Mouse (Mus musculus) heart, adult 2 months (tissue): ENCODE measurements around the gene Ndufa13.
A peak's percentile ranks its signal among the peaks of the same experiment; 100 is the strongest.

Experiments
- CTCF ChIP-seq: fragments of 200-600 bp; IDR thresholded peaks from 2 replicates; pipeline ENCODE4 v1.8.1; 2022; ENCODE audit warnings: antibody characterized with exemption, mild to moderate bottlenecking, moderate library complexity
- EP300 ChIP-seq: fragments of 200-500 bp; IDR thresholded peaks from 2 replicates; pipeline ENCODE4 v1.6.1; 2011; ENCODE audit warnings: low read depth, low read length, control low read depth; ENCODE audit not compliant: insufficient read depth
- POLR2A ChIP-seq: fragments of 200-500 bp; IDR thresholded peaks from 2 replicates; pipeline ENCODE4 v1.6.1; 2011; ENCODE audit warnings: mild to moderate bottlenecking, low read depth, low read length, control low read depth; ENCODE audit not compliant: insufficient read depth

- TF ChIP-seq POLR2A (0 out of 2 replicates have a peak, but pooled peaks have one; percentile 19), CTCF (no peak), EP300 (0 out of 2 replicates have a peak, but pooled peaks have one; percentile 10)
These were observed 17.7 kb upstream of the Ndufa13 start for GRCm38 (mm10) chr8:69919876-69920662.
